Mouse (Mus musculus): ENCODE data around the gene Art2b. TPM values are rescaled to one million over a fixed set of nuclear protein-coding genes. Genes with fewer than 3 reads are reported as not detected.
"Not testable (repeated sequence)": the region's sequence is repeated elsewhere in the genome, so short reads cannot be mapped to it uniquely, and the experiment has no call there.

The Art2b gene
- polyA plus RNA-seq (2015; fragmentation: Nextera tagmentation; extraction: Ambion mirVana): not detected in 2 replicates

DNA sequence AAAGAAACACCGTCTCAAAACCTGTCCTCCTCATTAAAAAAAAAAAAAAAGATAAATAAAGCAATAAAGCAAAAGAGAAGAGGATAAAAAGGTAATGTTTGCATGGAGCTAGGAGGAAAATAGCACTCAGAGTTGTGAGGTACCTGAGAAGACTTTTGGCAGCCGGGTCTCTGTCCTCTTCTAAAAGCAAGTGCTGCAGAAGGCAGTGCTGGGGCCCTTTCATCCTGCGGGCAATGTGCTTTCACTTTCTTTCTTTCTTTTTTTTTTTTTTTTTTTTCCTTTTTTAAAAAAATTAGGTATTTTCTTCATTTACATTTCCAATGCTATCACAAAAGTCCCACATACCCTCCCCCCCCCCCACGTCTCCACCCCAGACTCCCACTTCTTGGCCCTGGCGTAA lies at the start of gene Art2b:
Art2b (minus strand) TSS at position 193 of the 400 bp plus-strand sequence.
- H3K27ac ChIP-seq: no peak within 1 kb of the TSS
- H3K27me3 ChIP-seq (ENCODE audit: insufficient read depth, low read length): no peaks in the 10 kb centered on the region
- H3K36me3 ChIP-seq (ENCODE audit: insufficient read depth, low read length): no peaks in the 10 kb centered on the region
- no peak within 1 kb of the TSS for H3K4me3 ChIP-seq (replicated peaks; ENCODE audit: low read depth, low read length)
- DNase-seq (ENCODE audit: low spot score) (no peak), ATAC-seq (replicated peaks; ENCODE audit: low FRiP score, low read depth) (no peak)
- no peak within 1 kb of the TSS for H3K4me2 ChIP-seq (ENCODE audit: low read length)
- no peaks in the 10 kb centered on the region for H3K4me1 ChIP-seq (replicated peaks; ENCODE audit: insufficient read depth, low read length)
- 77% methylated on average over 5 of the region's 5 CpGs for WGBS
- no peaks in the 10 kb centered on the region for H3K9me3 ChIP-seq (replicated peaks; ENCODE audit: low read length)
- TF ChIP-seq CTCF (IDR thresholded peaks at IDR 0.05; ENCODE audit: low read depth): no peak
- H3K9ac ChIP-seq (ENCODE audit: low read depth, low read length): no peak within 1 kb of the TSS

DNA sequence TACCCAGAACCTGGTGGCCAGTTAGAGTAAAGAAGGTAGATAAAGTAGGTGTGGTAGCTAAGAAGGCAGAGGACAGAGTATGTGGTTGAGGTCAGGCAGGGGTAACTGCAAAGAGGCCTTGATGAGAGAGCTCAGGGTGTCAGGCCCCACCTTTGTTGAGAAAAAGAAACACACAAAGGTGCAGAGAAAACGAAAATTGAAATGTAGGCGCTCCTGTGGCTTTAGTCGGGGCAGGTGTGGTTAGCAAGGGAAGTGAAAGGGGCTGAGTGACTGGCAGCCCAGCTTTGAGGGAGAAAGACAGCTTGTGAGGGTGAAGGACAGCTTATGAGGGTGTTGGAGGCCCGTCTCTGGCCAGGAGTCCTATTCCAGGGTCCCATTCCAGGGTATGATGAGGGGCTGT lies 49.1 kb upstream of the Art2b start:
- H3K4me2 ChIP-seq (ENCODE audit: low read length): no peak overlapping the region
- H3K4me1 ChIP-seq (replicated peaks; ENCODE audit: insufficient read depth, low read length): no peaks in the 10 kb centered on the region
- ATAC-seq (replicated peaks; ENCODE audit: low FRiP score, low read depth) (no peak), DNase-seq (ENCODE audit: low spot score) (no peak)
- no peaks in the 10 kb centered on the region for H3K27me3 ChIP-seq (ENCODE audit: insufficient read depth, low read length)
- no peak overlapping the region for H3K4me3 ChIP-seq (replicated peaks; ENCODE audit: low read depth, low read length)
- TF ChIP-seq CTCF (IDR thresholded peaks at IDR 0.05; ENCODE audit: low read depth): no peak
- no peaks in the 10 kb centered on the region for H3K36me3 ChIP-seq (ENCODE audit: insufficient read depth, low read length)
- H3K9me3 ChIP-seq (replicated peaks; ENCODE audit: low read length): no peaks in the 10 kb centered on the region
- H3K9ac ChIP-seq (ENCODE audit: low read depth, low read length): no peak overlapping the region
- 82% methylated on average over 4 of the region's 4 CpGs for WGBS
- no peak overlapping the region for H3K27ac ChIP-seq

DNA sequence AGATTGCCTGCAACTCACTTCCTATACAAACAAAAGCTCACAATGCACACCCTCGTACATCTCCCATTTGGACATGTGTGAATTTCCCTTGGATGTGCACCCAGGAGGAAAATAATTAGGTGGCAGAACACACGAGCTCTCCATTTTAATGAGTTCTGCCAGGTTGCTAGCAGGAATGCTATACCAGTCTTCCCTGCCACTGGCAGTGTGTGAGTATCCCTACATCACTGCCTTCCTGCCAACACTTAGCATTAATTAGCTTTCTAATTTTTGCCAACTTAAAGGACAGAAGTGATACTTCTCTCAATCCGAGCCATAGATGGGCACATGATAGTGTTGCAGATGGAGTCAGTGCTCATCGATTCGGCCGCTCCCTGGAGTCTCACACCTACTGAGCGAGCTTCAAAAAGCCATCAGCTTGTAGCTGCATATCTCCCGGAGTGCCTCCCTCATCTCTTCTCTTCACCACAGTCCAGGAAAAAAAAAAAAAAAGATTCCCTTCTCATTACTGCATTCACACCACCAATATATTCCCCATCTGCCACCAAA lies 48.3 kb upstream of the Art2b start:
- Histone ChIP-seq H3K27me3 (ENCODE audit: insufficient read depth, low read length) (no peaks in the 10 kb centered on the region), H3K4me1 (replicated peaks; ENCODE audit: insufficient read depth, low read length) (no peaks in the 10 kb centered on the region), H3K4me3 (replicated peaks; ENCODE audit: low read depth, low read length) (no peak overlapping the region), H3K9me3 (replicated peaks; ENCODE audit: low read length) (no peaks in the 10 kb centered on the region), H3K27ac (no peak overlapping the region), H3K36me3 (ENCODE audit: insufficient read depth, low read length) (no peaks in the 10 kb centered on the region), H3K9ac (ENCODE audit: low read depth, low read length) (no peak overlapping the region), H3K4me2 (ENCODE audit: low read length) (no peak overlapping the region)
- ATAC-seq (replicated peaks; ENCODE audit: low FRiP score, low read depth): no peak
- WGBS: 71% methylated on average over 8 of the region's 8 CpGs
- no peak for TF ChIP-seq CTCF (IDR thresholded peaks at IDR 0.05; ENCODE audit: low read depth)
- no peak for DNase-seq (ENCODE audit: low spot score)

DNA sequence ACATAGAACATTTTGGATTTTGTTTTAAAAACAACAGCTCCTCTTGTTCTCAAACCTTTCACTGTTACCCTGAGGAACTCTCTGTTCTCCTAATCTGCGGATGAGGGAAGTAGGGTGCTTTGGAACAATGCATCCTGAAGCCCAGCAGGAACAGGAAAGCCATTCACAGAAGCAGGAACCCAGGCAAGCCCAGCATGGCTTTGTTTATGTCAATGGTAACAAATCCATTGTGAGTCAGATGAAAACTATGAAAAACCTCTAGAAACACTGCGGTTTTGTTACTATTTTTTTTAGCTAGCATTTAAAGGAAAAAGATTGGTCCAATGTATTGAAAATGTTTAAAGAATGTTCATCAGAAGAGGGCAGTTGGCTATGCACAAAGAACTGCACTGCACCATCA lies 43.1 kb upstream of the Art2b start:
- Histone ChIP-seq H3K9me3 (replicated peaks; ENCODE audit: low read length) (no peaks in the 10 kb centered on the region), H3K27me3 (ENCODE audit: insufficient read depth, low read length) (no peaks in the 10 kb centered on the region), H3K36me3 (ENCODE audit: insufficient read depth, low read length) (no peaks in the 10 kb centered on the region), H3K27ac (no peak overlapping the region), H3K4me1 (replicated peaks; ENCODE audit: insufficient read depth, low read length) (no peaks in the 10 kb centered on the region), H3K4me2 (ENCODE audit: low read length) (no peak overlapping the region), H3K4me3 (replicated peaks; ENCODE audit: low read depth, low read length) (no peak overlapping the region), H3K9ac (ENCODE audit: low read depth, low read length) (no peak overlapping the region)
- WGBS: 74% methylated on average over 2 of the region's 2 CpGs
- DNase-seq (ENCODE audit: low spot score) (no peak), ATAC-seq (replicated peaks; ENCODE audit: low FRiP score, low read depth) (no peak)
- TF ChIP-seq CTCF (IDR thresholded peaks at IDR 0.05; ENCODE audit: low read depth): no peak

DNA sequence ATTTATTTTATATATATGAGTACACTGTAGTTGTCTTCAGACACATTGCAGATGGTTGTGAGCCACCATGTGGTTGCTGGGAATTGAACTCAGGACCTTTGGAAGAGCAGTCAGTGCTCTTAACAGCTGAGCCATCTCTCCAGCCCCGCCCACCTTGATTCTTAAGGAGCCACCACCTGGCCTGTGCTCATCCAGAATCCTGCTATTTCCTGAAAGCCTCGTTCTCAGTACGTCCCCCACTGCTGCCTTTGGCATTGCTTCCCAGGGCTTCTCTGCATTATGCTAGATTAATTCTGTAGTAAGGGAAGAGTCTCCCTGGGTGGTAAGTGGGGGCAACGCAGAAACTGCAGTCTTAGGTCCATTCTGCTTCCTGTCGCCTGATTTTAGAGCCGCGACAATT lies 41.8 kb upstream of the Art2b start:
- H3K27me3 ChIP-seq (ENCODE audit: insufficient read depth, low read length); ATAC-seq (replicated peaks; ENCODE audit: low FRiP score, low read depth); DNase-seq (ENCODE audit: low spot score); H3K27ac ChIP-seq; H3K36me3 ChIP-seq (ENCODE audit: insufficient read depth, low read length); H3K9me3 ChIP-seq (replicated peaks; ENCODE audit: low read length); H3K4me1 ChIP-seq (replicated peaks; ENCODE audit: insufficient read depth, low read length); H3K4me2 ChIP-seq (ENCODE audit: low read length); H3K4me3 ChIP-seq (replicated peaks; ENCODE audit: low read depth, low read length); H3K9ac ChIP-seq (ENCODE audit: low read depth, low read length): not testable (repeated sequence)
- WGBS: 68% methylated on average over 7 of the region's 7 CpGs

DNA sequence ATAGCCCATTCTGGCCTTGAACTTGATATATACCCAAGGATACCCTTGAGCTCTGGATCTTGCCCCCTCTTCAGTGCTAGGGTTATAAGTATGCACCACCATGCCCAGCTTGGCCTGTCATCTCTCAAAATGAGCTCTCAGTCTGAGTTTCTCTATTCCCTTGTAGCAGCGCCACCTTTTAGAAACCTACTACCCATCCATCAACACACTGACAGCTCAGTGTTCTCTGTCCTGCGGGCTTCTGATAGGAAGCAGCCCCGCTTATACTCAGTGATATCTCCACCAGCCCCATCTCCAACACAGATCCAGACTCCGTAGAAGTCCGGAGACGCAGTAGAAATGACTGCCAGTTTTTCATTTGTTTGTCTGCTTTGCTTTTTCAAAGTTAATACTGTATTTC lies 38.9 kb upstream of the Art2b start:
- H3K4me2 ChIP-seq (ENCODE audit: low read length): no peak overlapping the region
- 65% methylated on average over 6 of the region's 6 CpGs for WGBS
- H3K4me1 ChIP-seq (replicated peaks; ENCODE audit: insufficient read depth, low read length): no peaks in the 10 kb centered on the region
- no peaks in the 10 kb centered on the region for H3K27me3 ChIP-seq (ENCODE audit: insufficient read depth, low read length)
- no peak overlapping the region for H3K4me3 ChIP-seq (replicated peaks; ENCODE audit: low read depth, low read length)
- TF ChIP-seq CTCF (IDR thresholded peaks at IDR 0.05; ENCODE audit: low read depth): no peak
- DNase-seq (ENCODE audit: low spot score) (no peak), ATAC-seq (replicated peaks; ENCODE audit: low FRiP score, low read depth) (no peak)
- no peak overlapping the region for H3K9ac ChIP-seq (ENCODE audit: low read depth, low read length)
- H3K9me3 ChIP-seq (replicated peaks; ENCODE audit: low read length): no peaks in the 10 kb centered on the region
- no peak overlapping the region for H3K27ac ChIP-seq
- H3K36me3 ChIP-seq (ENCODE audit: insufficient read depth, low read length): no peaks in the 10 kb centered on the region

DNA sequence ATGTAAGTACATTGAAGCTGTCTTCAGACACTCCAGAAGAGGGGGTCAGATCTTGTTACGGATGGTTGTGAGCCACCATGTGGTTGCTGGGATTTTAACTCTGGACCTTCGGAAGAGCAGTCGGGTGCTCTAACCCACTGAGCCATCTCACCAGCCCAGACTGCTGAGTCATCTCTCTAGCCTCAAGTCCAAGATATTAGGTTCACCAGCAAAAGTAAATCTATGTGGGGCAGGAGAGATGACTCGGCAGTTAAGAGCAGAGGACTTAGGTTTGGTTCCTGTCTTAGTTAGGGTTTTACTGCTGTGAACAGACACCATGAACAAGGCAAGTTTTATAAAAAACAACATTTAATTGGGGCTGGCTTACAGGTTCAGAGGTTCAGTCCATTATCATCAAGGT lies 36.5 kb upstream of the Art2b start:
- H3K36me3 ChIP-seq (ENCODE audit: insufficient read depth, low read length); H3K27ac ChIP-seq; ATAC-seq (replicated peaks; ENCODE audit: low FRiP score, low read depth); DNase-seq (ENCODE audit: low spot score); H3K4me3 ChIP-seq (replicated peaks; ENCODE audit: low read depth, low read length); H3K9me3 ChIP-seq (replicated peaks; ENCODE audit: low read length); H3K9ac ChIP-seq (ENCODE audit: low read depth, low read length); H3K4me2 ChIP-seq (ENCODE audit: low read length); H3K27me3 ChIP-seq (ENCODE audit: insufficient read depth, low read length); H3K4me1 ChIP-seq (replicated peaks; ENCODE audit: insufficient read depth, low read length): not testable (repeated sequence)
- 85% methylated on average over 4 of the region's 4 CpGs for WGBS

All from kidney, postnatal 0 days (tissue).